Mouse (Mus musculus) CH12.LX (cell line): ENCODE results near the gene Gm10643.

ENCODE experiments used
- CTCF ChIP-seq, 2 experiments: IDR thresholded peaks in 1 of 2; conservative IDR thresholded peaks in 1 of 2; 2 replicates each; pipeline ENCODE4 v1.5.1; 2011 to 2012; ENCODE audit warnings: low read depth in 2 of 2, low read length in 2 of 2, improper control_type of control experiment in 1 of 2, inconsistent platforms in 1 of 2, mild to moderate bottlenecking in 1 of 2, moderate library complexity in 1 of 2
- HCFC1 ChIP-seq: IDR thresholded peaks from 2 replicates; pipeline ENCODE4 v1.6.1; 2012; ENCODE audit warnings: low read depth, mild to moderate bottlenecking, inconsistent platforms, low read length, improper control_type of control experiment
- JUND ChIP-seq: conservative IDR thresholded peaks from 2 replicates; pipeline ENCODE4 v1.6.1; 2011; ENCODE audit warnings: low read depth, low read length, improper control_type of control experiment
- POLR2A ChIP-seq: IDR thresholded peaks from 2 replicates; pipeline ENCODE4 v1.6.1; 2011; ENCODE audit warnings: low read depth, mild to moderate bottlenecking, improper control_type of control experiment, low read length
- USF1 ChIP-seq: IDR thresholded peaks from 2 replicates; pipeline ENCODE4 v1.6.1; 2014; ENCODE audit warnings: low read depth, mild to moderate bottlenecking, inconsistent platforms, low read length, improper control_type of control experiment

GRCm38 (mm10) chr8:84021569-84021968 is 43.4 kb downstream of the Gm10643 start:
- TF ChIP-seq POLR2A, result no peak
- TF ChIP-seq JUND, result no peak
- no peak for TF ChIP-seq USF1
- TF ChIP-seq HCFC1, result no peak
- no peak for TF ChIP-seq CTCF (conservative IDR thresholded peaks at IDR 0.05 in 1 of 2, IDR thresholded peaks at IDR 0.05 in 1 of 2; ENCODE audit: low read depth in 2 of 2, low read length in 2 of 2)
